Mouse (Mus musculus) liver, postnatal 0 days (tissue): ENCODE results near the gene Ncstn.

Experiments used
- CTCF ChIP-seq: sonication (generic); IDR thresholded peaks from 2 replicates; pipeline ENCODE4 v1.5.1; 2016; ENCODE audit warnings: antibody characterized with exemption, low read depth
- EP300 ChIP-seq: IDR thresholded peaks from 2 replicates; pipeline ENCODE4 v1.6.1; 2016; ENCODE audit warnings: antibody characterized with exemption, low read depth, mild to moderate bottlenecking

GRCm38 (mm10) chr1:172017517-172018070, 65.0 kb downstream of the Ncstn start:
- no peak for TF ChIP-seq CTCF
- TF ChIP-seq EP300, result no peak
